Mouse (Mus musculus) cerebellum, adult 2 months (tissue): ENCODE data around the gene Fhl5.

Experiments
- CTCF ChIP-seq: fragments of 200-500 bp; IDR thresholded peaks from 2 replicates; pipeline ENCODE4 v1.5.1; 2011; ENCODE audit warnings: low read depth, mild to moderate bottlenecking, control low read depth, low read length, moderate library complexity, borderline replicate concordance; ENCODE audit not compliant: insufficient read depth
- POLR2A ChIP-seq: fragments of 200-500 bp; IDR thresholded peaks from 2 replicates; pipeline ENCODE4 v1.6.1; 2011; ENCODE audit warnings: low read length, control low read depth, borderline replicate concordance; ENCODE audit not compliant: insufficient read depth

DNA sequence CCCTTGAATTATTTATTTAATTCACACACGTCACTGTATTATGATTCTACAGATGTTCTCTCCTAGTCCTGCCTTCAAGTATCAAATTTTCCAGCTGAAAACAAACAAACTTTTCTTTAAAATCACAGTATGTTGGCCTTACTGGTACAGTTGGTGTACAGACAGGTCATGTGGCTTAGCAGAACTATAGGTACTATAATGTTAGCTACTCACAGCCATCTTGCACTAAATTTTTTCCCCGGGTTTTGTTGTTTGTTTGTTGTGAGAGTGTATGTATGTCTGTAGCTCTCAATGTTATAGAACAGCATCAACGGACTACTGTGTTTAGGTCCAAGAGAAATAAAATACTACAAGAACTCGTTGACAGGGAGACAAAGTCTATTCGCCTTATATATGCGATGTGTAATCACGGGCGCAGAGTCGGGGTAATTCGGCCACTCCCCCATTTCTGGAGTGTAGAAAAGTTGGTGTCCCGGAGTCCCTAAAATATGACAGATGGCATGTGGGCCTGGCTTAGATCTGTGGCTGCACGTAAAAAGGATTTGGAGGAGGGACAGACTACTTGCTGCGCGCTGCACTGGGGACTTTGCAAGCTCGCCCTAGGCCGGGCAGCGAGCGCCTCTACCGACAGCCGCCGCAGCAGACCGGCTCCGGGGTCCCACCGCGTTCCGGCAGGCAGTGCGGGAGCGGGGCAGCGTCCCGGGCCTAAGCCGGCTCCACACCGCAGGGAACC lies 38.4 kb upstream of the Fhl5 start:
- TF ChIP-seq CTCF (no peak; the same call in 1 of the 2 replicates), POLR2A (no peak)
